Mouse (Mus musculus): ENCODE measurements around the gene Zbtb9. TPM values are rescaled to one million over a fixed set of nuclear protein-coding genes. Genes with fewer than 3 reads are reported as not detected.

The Zbtb9 gene
- total and polyA plus RNA-seq, 3 experiments, result 10.7 to 13.4 TPM; not detected in 1

DNA sequence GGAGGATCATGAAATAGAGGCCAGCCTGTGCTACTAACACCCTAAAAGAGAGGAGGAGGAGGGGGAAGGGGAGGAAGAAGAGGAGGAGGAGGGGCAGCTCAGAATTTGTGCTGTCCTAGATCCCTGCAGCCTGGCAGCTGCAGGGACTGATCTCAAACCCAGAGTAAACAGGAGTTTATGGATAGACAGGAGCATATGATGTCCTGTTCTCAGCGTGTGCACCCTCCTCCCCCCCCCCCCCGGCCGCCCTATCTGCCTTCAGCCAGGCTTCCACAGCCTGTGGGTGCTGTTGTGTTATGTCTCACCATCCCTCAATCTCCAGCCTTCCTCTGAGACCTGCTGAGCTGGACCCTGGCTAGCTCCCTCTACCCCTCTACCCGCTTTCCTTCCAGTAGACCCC is 55.9 kb downstream of the Zbtb9 start, which contains the start of gene Bak1:
TSS of gene Bak1 (minus strand) at position 101 of the 400 bp plus-strand sequence.
- Histone ChIP-seq H3K9ac (ENCODE audit: control insufficient read depth, low read depth, low read length, poor library complexity, severe bottlenecking) (peak within 1 kb of the TSS; percentile 90), H3K4me1 (ENCODE audit: control insufficient read depth in 1 of 2, insufficient read depth in 2 of 2, low read length in 2 of 2) (peaks cover 7 to 21% of the 10 kb centered on the region in 2 experiments), H3K36me3 (ENCODE audit: control insufficient read depth in 1 of 2, insufficient read depth in 2 of 2, low read length in 2 of 2) (peaks cover 2 to 17% of the 10 kb centered on the region in 2 experiments; a peak in 3 of 4 replicates), H3K27me3 (ENCODE audit: control insufficient read depth in 1 of 2, insufficient read depth in 2 of 2, low read length in 2 of 2) (no peaks in the 10 kb centered on the region), H3K9me3 (replicated peaks; ENCODE audit: insufficient read depth, low read length) (no peaks in the 10 kb centered on the region), H3K4me3 (ENCODE audit: control insufficient read depth in 1 of 2, insufficient read depth in 1 of 2, low read depth in 2 of 2, low read length in 2 of 2) (peak within 1 kb of the TSS; percentile 81 to 92), H3K27ac (ENCODE audit: control insufficient read depth, low read depth, low read length) (peak within 1 kb of the TSS; percentile 74), H3K79me2 (ENCODE audit: control insufficient read depth, insufficient read depth, low read length, poor library complexity) (peaks cover 20% of the 10 kb centered on the region)
- DNase-seq (ENCODE audit: low read depth, low spot score), result no peak
- TF ChIP-seq TCF12 (IDR thresholded peaks at IDR 0.05; ENCODE audit: low read depth, low read length) (no peak), TAL1 (IDR thresholded peaks at IDR 0.05; ENCODE audit: low read length) (peak; percentile 27; the same call in 1 of the 2 replicates)

DNA sequence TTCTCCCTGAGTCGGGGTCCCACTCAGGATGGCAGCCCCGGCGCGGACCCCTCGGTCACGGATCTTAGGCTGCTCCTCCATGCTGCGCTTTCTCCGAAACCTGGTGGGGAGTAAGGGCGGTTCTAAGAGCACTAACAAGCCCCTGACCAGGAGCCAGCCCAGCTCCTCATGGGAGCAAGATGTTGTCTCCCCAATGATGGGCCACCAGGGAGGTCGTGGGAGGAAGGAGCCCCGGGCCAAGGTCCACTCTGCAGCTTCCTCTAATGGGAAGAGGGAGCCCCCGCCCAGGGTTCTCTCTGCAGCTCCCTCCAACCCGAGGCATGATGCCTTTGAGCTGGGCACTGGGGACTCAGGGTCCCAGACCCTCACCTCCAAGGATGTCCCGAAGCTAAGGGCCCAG is 56.5 kb downstream of the Zbtb9 start:
- Histone ChIP-seq H3K4me3 (ENCODE audit: control insufficient read depth in 1 of 2, insufficient read depth in 1 of 2, low read depth in 2 of 2, low read length in 2 of 2) (no peak overlapping the region), H3K27me3 (ENCODE audit: control insufficient read depth in 1 of 2, insufficient read depth in 2 of 2, low read length in 2 of 2) (no peaks in the 10 kb centered on the region), H3K79me2 (ENCODE audit: control insufficient read depth, insufficient read depth, low read length, poor library complexity) (peaks cover 20% of the 10 kb centered on the region), H3K9ac (ENCODE audit: control insufficient read depth, low read depth, low read length, poor library complexity, severe bottlenecking) (no peak overlapping the region), H3K36me3 (ENCODE audit: control insufficient read depth in 1 of 2, insufficient read depth in 2 of 2, low read length in 2 of 2) (peaks cover 2 to 17% of the 10 kb centered on the region in 2 experiments; a peak in 3 of 4 replicates), H3K4me1 (ENCODE audit: control insufficient read depth in 1 of 2, insufficient read depth in 2 of 2, low read length in 2 of 2) (peaks cover 7 to 21% of the 10 kb centered on the region in 2 experiments), H3K27ac (ENCODE audit: control insufficient read depth, low read depth, low read length) (no peak overlapping the region), H3K9me3 (replicated peaks; ENCODE audit: insufficient read depth, low read length) (no peaks in the 10 kb centered on the region)
- no peak for TF ChIP-seq CHD2 (IDR thresholded peaks at IDR 0.05; ENCODE audit: low read length)
- no peak for TF ChIP-seq POLR2AphosphoS5 (IDR thresholded peaks at IDR 0.05; ENCODE audit: borderline replicate concordance, low read depth, low read length)
- TF ChIP-seq MYC (IDR thresholded peaks at IDR 0.05; ENCODE audit: low read depth, low read length), result no peak
- DNase-seq (ENCODE audit: low read depth, low spot score), result no peak

DNA sequence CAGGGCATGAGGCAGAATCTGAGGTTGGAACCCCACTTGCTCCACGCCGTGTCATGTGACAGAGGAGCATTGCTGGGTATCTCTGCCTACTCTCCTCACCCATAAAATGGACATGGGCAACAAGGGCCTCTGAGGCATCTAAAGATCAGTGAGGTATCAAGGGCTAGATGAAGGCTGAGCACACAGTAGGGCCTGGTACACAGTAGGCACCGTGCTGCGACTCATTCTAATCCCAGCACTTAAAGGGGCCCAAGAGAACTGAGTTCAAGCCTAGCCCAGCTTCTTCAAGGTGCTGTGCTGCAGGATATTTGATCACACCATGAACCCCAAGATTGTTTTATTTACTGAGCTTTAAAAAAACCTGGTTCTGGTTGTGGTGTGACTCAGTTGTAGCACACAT is 57.9 kb downstream of the Zbtb9 start:
- no peak for DNase-seq (ENCODE audit: low read depth, low spot score)
- peaks cover 20% of the 10 kb centered on the region for H3K79me2 ChIP-seq (ENCODE audit: control insufficient read depth, insufficient read depth, low read length, poor library complexity)
- H3K9ac ChIP-seq (ENCODE audit: control insufficient read depth, low read depth, low read length, poor library complexity, severe bottlenecking), result no peak overlapping the region
- peaks cover 0 to 10% of the 10 kb centered on the region in 2 experiments; a peak in 2 of 4 replicates for H3K36me3 ChIP-seq (ENCODE audit: control insufficient read depth in 1 of 2, insufficient read depth in 2 of 2, low read length in 2 of 2)
- no peaks in the 10 kb centered on the region for H3K9me3 ChIP-seq (replicated peaks; ENCODE audit: insufficient read depth, low read length)
- no peaks in the 10 kb centered on the region for H3K27me3 ChIP-seq (ENCODE audit: control insufficient read depth in 1 of 2, insufficient read depth in 2 of 2, low read length in 2 of 2)
- H3K27ac ChIP-seq (ENCODE audit: control insufficient read depth, low read depth, low read length), result no peak overlapping the region
- TF ChIP-seq ETS1 (IDR thresholded peaks at IDR 0.05; ENCODE audit: low read depth, low read length), result no peak
- TF ChIP-seq ZKSCAN1 (IDR thresholded peaks at IDR 0.05; ENCODE audit: low read depth, low read length), result peak; percentile 84
- H3K4me1 ChIP-seq (ENCODE audit: control insufficient read depth in 1 of 2, insufficient read depth in 2 of 2, low read length in 2 of 2), result peaks cover 4 to 11% of the 10 kb centered on the region in 2 experiments
- H3K4me3 ChIP-seq (ENCODE audit: control insufficient read depth in 1 of 2, insufficient read depth in 1 of 2, low read depth in 2 of 2, low read length in 2 of 2), result no peak overlapping the region

DNA sequence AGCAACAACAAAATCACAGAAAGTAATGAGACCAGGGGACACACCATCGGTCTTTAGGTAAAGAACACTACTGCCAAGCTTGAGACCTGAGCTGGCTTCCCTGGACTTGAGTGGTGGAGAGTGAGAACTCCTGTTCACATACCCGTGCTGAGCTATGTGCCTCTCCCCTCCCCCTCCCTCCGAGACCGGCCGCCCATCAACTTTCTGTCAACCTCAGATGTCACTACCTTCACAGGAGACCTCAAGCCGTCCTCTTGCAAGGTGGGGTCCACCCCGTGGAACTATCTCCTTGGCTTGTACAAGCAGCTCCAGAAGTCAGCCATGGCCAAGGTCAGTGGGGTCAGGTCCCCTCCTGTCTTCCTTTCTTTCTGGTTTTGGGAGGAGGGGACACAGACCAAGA is 59.4 kb downstream of the Zbtb9 start:
- DNase-seq (ENCODE audit: low read depth, low spot score), result no peak
- TF ChIP-seq TAL1 (IDR thresholded peaks at IDR 0.05; ENCODE audit: low read length) (no peak), BHLHE40 (IDR thresholded peaks at IDR 0.05; ENCODE audit: borderline replicate concordance, low read depth, low read length) (no peak), POLR2A (IDR thresholded peaks at IDR 0.05; ENCODE audit: control insufficient read depth in 1 of 2, insufficient read depth in 1 of 2, low read depth in 1 of 2, low read length in 2 of 2, poor library complexity in 1 of 2) (no peak), ZKSCAN1 (IDR thresholded peaks at IDR 0.05; ENCODE audit: low read depth, low read length) (no peak), RAD21 (IDR thresholded peaks at IDR 0.05; ENCODE audit: low read depth, low read length) (no peak), CTCF (IDR thresholded peaks at IDR 0.05 in 2 of 3, conservative IDR thresholded peaks at IDR 0.05 in 1 of 3; ENCODE audit: control insufficient read depth in 1 of 3, insufficient read depth in 1 of 3, low read depth in 2 of 3, low read length in 3 of 3, poor library complexity in 1 of 3, severe bottlenecking in 1 of 3) (no peak), KAT2A (conservative IDR thresholded peaks at IDR 0.05; ENCODE audit: low read depth, low read length) (no peak), CHD1 (IDR thresholded peaks at IDR 0.05; ENCODE audit: low read depth, low read length) (no peak)
- H3K4me1 ChIP-seq (ENCODE audit: control insufficient read depth in 1 of 2, insufficient read depth in 2 of 2, low read length in 2 of 2), result 0 out of 4 replicates have a peak, but pooled peaks cover 0 to 2% of the 10 kb centered on the region in 2 experiments

More for the DNA sequence above, 59.4 kb downstream of the Zbtb9 start:
- H3K27me3 ChIP-seq (ENCODE audit: control insufficient read depth in 1 of 2, insufficient read depth in 2 of 2, low read length in 2 of 2), result no peaks in the 10 kb centered on the region
- H3K9me3 ChIP-seq (replicated peaks; ENCODE audit: insufficient read depth, low read length), result no peaks in the 10 kb centered on the region
- H3K36me3 ChIP-seq (ENCODE audit: control insufficient read depth in 1 of 2, insufficient read depth in 2 of 2, low read length in 2 of 2), result no peaks in the 10 kb centered on the region; a peak in 2 of 4 replicates
- H3K9ac ChIP-seq (ENCODE audit: control insufficient read depth, low read depth, low read length, poor library complexity, severe bottlenecking), result peak overlapping the region; percentile 13
- H3K4me3 ChIP-seq (ENCODE audit: control insufficient read depth in 1 of 2, insufficient read depth in 1 of 2, low read depth in 2 of 2, low read length in 2 of 2), result no peak overlapping the region; a peak in 1 of 4 replicates
- H3K27ac ChIP-seq (ENCODE audit: control insufficient read depth, low read depth, low read length), result no peak overlapping the region
- peaks cover 10% of the 10 kb centered on the region for H3K79me2 ChIP-seq (ENCODE audit: control insufficient read depth, insufficient read depth, low read length, poor library complexity)
